Mouse (Mus musculus) heart, adult 11 months (tissue): ENCODE measurements at regions not wholly inside any gene's neighbourhood (a gene's known extent, or its start where the extent isn't known, plus 50 kb on each side); places are given as distances from the start of the nearest gene placed in this dataset.

Experiments
- DNase-seq: peaks from one replicate; pipeline ENCODE4 v3.0.0; 2022

DNA sequence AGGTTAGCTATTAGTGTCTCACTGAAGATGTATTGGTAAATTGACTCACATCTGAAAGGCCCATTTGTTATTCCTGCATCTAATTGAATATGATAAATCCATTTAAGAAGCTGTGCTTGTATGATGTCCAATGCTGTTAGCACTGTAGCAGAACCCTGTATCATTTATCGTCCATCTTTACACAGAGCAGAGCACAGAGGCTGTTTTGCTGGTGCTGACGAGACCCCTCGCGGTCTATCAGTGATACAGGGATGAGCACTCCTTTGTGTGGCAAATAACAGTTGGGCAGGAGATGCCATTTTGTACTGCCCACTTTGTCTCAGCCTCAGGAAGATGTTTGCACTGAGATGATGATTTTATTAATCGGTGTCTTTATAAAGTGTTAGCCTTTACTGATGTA is 528.9 kb downstream of the Dnah5 start:
- DNase-seq, result no peak

DNA sequence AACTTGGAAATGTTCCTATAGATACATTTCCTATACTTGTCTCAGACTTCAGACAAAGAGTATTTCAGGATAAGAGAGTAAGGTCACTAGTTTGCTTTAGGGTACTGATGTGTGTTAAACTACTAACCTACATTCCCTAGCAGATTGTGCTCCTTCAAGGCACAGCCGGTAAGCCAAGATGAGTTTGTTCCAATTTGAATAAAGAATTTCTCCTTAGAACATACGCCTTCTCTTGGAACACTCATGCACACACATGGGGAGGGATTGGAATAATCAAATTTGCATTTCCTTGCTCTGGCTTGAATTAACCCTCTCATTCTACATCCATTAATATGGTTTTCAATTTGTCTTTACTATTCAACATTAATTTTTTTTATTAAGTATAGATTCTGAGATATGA is 537.0 kb downstream of the Dnah5 start:
- DNase-seq, result no peak

DNA sequence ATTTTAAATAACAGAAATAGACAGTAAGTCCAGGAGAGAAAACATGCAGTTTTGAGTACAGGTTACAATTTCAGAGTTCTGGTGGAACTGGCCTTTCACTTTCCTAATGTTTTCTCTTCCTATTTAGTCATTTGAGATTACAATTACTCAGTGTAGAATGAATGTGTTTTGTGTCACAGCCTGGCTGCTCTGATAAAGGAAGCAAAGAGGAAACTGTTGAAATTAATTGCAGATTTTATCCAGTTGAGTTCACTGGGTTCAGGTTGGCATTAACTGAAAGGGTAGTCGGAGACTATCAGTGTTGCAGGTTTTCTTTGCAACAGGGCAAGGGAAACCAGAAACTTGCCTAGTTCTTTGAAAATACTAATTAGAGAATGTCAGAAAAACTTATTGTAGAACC is 542.1 kb downstream of the Dnah5 start:
- no peak for DNase-seq

DNA sequence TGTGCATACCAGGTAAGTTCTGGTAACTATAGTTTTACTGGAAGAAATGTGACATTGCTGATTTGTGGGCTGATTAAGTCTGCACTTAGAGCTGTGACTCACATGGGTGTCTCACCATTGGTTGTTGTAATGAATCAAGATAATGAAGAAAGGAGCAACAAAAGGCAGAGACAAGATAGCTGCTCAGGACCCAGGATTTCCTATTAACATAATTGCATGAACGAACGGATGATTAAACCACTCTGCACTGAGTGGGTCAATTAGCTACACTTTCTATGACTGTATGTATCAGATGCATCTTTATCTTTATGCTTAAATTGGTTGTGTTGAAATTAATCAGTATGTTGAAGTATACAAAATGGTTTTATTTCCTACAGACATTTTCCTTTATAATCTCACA is 543.1 kb downstream of the Dnah5 start:
- no peak for DNase-seq

DNA sequence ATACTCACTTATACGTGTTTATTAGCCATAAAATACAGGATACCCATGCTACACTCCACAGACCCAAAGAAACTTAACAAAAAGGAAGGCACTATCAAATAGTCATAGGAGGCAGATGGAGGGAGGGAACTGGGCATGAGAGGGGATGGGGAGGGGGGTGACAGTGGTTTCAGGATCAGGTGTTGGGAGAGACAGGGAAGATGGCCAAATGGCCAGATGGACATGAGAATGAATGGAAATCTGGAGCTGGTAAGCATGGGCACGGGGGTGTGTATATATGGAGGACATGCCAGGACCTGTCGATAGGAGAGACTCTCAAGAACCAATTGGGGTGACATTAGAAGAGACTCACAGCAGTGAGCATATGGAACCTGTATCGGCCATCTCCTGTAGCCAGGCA is 555.2 kb downstream of the Dnah5 start:
- peak; percentile 42 for DNase-seq
